Mouse (Mus musculus): ENCODE measurements around the gene Mettl6.

DNA sequence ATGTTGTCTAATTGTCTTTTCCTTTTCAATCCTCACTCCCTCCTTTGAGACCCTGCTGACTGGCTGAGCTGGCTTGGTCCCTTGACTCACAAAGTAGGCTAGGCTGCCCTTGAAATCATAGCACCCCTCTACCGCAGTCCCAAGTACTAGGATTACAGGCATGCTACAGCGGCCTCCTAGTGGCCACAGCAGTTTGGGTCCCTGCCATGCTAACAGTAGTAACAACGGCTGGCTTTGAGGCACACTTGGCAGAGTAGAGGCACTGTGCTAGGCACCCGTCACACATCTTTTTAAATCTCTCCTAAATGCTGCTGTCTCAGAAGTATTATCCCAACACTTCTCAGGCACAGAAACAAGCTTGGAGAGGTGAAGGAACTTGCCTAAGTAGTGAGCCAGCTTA, 8.4 kb downstream of the Mettl6 start:
- no peak for TF ChIP-seq HCFC1 (IDR thresholded peaks at IDR 0.05; ENCODE audit: borderline replicate concordance, insufficient read depth, low read length)
- TF ChIP-seq MAFK (IDR thresholded peaks at IDR 0.05; ENCODE audit: insufficient read depth, low read depth, low read length) = no peak
- no peak for TF ChIP-seq ZNF384 (IDR thresholded peaks at IDR 0.05; ENCODE audit: low read depth, low read length)
- TF ChIP-seq ZC3H11A (IDR thresholded peaks at IDR 0.05; ENCODE audit: borderline replicate concordance, low read depth, low read length) = no peak
